Mouse (Mus musculus) E14TG2a.4 (cell line): ENCODE results near the gene Tnfsfm13.

Experiments
- H3K27me3 ChIP-seq: 2 replicates; pipeline ENCODE4 v1.6.1; 2014; ENCODE audit warnings: low read length, control low read depth; ENCODE audit not compliant: insufficient read depth
- H3K36me3 ChIP-seq: 2 replicates; pipeline ENCODE4 v1.6.1; 2014; ENCODE audit warnings: low read length, control low read depth; ENCODE audit not compliant: insufficient read depth
- H3K4me1 ChIP-seq: replicated peaks from 2 replicates; pipeline ENCODE4 v1.6.1; 2014; ENCODE audit warnings: low read depth, low read length, control low read depth
- H3K4me3 ChIP-seq: replicated peaks from 2 replicates; pipeline ENCODE4 v1.5.1; 2014; ENCODE audit warnings: mild to moderate bottlenecking, low read length
- H3K9me3 ChIP-seq: 2 replicates; pipeline ENCODE4 v1.6.1; 2014; ENCODE audit warnings: low read length, control low read depth
- CTCF ChIP-seq: conservative IDR thresholded peaks from 2 replicates; pipeline ENCODE4 v1.5.1; 2014; ENCODE audit warnings: low read length
- NANOG ChIP-seq: IDR thresholded peaks from 2 replicates; pipeline ENCODE4 v1.6.1; 2014; ENCODE audit warnings: borderline replicate concordance, low read length, mixed read lengths
- POU5F1 ChIP-seq: IDR thresholded peaks from 2 replicates; pipeline ENCODE4 v1.6.1; 2014; ENCODE audit warnings: low read length, borderline replicate concordance

Tnfsfm13 gene

GRCm38 (mm10) chr11:69681314-69682208, 14.3 kb downstream of the Tnfsfm13 start, which contains the start of gene Senp3:
Gene Senp3 (minus strand): TSS chr11:69682084.
- H3K36me3 ChIP-seq = peaks cover 56% of the 10 kb centered on the region
- H3K4me1 ChIP-seq = peaks cover 85% of the 10 kb centered on the region
- H3K9me3 ChIP-seq = no peaks in the 10 kb centered on the region
- H3K4me3 ChIP-seq = peak within 1 kb of the TSS; percentile 95
- H3K27me3 ChIP-seq = no peaks in the 10 kb centered on the region
- TF ChIP-seq POU5F1 = no peak
- no peak for TF ChIP-seq CTCF
- TF ChIP-seq NANOG = no peak

DNA sequence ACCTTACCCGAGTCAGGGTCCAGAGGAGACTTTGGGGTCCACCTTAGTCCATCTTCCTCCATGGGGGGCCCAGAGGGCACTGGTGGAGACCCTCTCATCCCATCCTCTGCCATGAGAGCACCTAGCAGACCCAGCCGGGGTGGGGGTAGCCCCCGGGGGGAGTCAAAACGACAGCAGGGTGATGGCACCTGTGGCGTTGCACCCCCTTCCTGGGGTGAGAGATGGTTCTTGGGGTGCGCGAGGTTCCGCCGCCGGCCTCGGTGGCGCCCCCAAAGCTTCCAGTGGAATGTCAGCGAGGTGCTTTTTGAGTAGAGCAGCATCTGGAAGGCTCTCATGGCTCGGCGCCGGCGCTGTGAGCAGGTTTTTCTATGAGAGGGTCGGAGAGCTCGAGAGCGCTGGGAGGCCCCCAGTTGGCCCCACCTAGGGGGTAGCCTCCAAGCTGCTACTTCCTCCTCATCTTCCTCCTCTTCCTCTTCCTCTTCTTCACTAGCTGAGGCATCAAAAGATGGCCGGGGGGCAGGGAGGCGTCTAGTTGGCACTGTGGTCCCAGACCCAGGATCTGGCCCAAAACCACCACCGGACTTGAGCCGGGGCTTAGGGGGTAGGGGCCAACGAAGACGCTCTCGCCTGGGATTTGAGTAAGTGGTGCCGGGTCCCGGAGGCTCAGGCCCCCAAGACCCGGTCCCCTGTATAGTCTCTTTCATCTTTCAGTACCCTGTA, 15.6 kb downstream of the Tnfsfm13 start:
- peaks cover 85% of the 10 kb centered on the region for H3K4me1 ChIP-seq
- no peaks in the 10 kb centered on the region for H3K27me3 ChIP-seq
- peaks cover 68% of the 10 kb centered on the region for H3K36me3 ChIP-seq
- no peak for TF ChIP-seq CTCF
- no peak for TF ChIP-seq NANOG
- no peak for TF ChIP-seq POU5F1
- peak overlapping the region; percentile 95 for H3K4me3 ChIP-seq
- no peaks in the 10 kb centered on the region for H3K9me3 ChIP-seq

DNA sequence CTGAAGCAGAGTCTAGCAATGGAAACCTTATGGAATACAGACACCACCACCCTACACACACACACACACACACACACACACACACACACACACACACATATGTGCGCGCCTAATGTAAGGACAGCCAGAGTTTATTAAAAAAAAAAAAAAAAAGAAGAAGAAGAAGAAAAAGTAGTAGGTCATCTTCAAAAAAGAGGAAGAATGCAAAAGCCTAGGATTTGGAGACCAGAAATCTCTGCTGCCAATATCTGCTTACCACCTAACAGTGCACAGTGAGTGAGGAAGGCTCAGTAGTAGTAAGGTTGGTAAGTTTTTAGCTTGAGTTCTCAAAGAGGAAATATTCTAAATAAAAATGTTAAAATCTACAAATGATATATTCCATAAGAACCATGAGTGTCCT, 16.8 kb downstream of the Tnfsfm13 start:
- Histone ChIP-seq H3K4me1 (peaks cover 85% of the 10 kb centered on the region), H3K36me3 (peaks cover 77% of the 10 kb centered on the region), H3K27me3 (no peaks in the 10 kb centered on the region), H3K4me3 (peak overlapping the region; percentile 95), H3K9me3 (no peaks in the 10 kb centered on the region)
- no peak for TF ChIP-seq NANOG
- TF ChIP-seq CTCF = no peak
- TF ChIP-seq POU5F1 = no peak

DNA sequence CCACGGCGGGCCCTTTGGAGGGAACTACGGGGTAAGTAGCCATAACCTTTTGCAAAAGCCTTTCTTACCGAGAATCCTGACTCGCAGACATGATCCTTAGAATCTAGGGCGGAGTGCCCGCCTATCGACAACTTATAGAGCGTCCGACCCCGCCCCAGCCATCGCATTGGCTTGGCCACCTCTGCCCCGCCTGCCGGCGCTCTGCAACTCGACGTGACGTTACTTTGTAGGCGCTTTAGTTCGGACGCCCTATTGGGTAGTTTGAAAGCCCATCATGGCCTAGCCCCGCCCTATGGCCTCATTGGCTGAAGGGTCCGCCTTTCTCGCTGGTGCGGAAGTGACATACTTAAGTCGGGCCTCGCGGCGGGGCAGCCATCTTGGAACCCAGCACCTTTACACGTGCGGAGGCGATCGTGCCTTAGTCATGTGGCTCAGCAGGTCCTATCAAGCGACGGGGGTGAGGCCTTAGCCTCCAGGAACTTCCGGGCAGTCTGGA, 23.6 kb downstream of the Tnfsfm13 start, which contains the start of gene Eif4a1:
Gene Eif4a1, minus strand, starts transcription at position 213 of the 496 bp plus-strand sequence.
- no peaks in the 10 kb centered on the region for H3K27me3 ChIP-seq
- peak within 1 kb of the TSS; percentile 99 for H3K4me3 ChIP-seq
- peaks cover 76% of the 10 kb centered on the region for H3K4me1 ChIP-seq
- no peaks in the 10 kb centered on the region for H3K9me3 ChIP-seq
- peaks cover 91% of the 10 kb centered on the region for H3K36me3 ChIP-seq
- TF ChIP-seq POU5F1 = no peak
- TF ChIP-seq CTCF = no peak
- TF ChIP-seq NANOG = no peak

GRCm38 (mm10) chr11:69671726-69672124, 24.2 kb downstream of the Tnfsfm13 start:
- TF ChIP-seq CTCF (no peak), NANOG (no peak), POU5F1 (no peak)

DNA sequence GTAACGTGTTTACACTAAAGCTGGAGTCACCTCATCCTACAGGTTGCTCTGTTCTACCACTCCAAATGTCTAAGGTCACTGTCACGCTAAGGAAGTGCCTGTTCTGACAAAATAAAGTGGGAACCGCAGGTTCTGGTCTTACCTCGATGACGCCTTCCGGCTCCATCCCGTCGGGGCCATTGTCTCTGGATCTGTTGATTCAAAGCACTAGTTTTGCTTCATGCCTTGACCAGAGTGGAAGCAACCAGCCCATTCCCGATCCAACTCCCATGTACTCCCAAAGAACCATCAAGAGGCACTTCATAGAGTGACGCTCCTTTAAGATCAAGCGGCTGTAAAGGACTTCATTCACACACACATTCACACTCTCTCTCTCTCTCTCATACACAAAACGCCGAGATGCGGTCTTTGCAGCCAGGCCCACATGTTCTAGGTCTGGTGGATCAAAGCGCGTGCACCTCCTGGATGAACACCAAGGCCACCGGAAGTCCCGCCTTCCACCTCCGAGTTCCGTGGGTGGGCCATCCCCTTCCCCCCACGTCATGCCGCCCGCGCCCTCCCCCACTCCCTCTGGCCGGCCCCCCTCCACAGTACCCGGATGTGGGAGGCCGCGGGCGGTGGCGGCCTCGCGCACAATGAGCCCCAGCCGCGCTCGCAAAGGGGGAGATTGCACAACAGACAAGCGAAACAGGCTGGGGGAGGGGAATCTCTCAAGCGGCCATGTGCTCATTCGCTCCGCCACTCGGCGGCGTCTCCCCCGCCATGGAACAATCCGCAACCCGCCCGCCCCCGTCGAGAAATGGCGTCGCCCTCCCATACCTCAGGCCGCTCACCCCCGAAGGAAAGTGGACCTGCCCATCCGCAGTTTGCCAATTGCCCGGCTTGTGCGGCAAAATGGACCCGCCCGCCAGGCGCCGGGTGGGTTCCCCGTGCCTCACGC, 24.8 kb downstream of the Tnfsfm13 start:
- Histone ChIP-seq H3K27me3 (no peaks in the 10 kb centered on the region), H3K9me3 (no peaks in the 10 kb centered on the region), H3K4me1 (peaks cover 69% of the 10 kb centered on the region), H3K36me3 (peaks cover 88% of the 10 kb centered on the region), H3K4me3 (peak overlapping the region; percentile 99)
- TF ChIP-seq POU5F1 (no peak), NANOG (no peak), CTCF (no peak)

More at GRCm38 (mm10) chr11:69671726-69672124, 24.2 kb downstream of the Tnfsfm13 start:
- Histone ChIP-seq H3K4me3 (peak overlapping the region; percentile 99), H3K36me3 (peaks cover 90% of the 10 kb centered on the region), H3K9me3 (no peaks in the 10 kb centered on the region), H3K27me3 (no peaks in the 10 kb centered on the region), H3K4me1 (peaks cover 71% of the 10 kb centered on the region)

DNA sequence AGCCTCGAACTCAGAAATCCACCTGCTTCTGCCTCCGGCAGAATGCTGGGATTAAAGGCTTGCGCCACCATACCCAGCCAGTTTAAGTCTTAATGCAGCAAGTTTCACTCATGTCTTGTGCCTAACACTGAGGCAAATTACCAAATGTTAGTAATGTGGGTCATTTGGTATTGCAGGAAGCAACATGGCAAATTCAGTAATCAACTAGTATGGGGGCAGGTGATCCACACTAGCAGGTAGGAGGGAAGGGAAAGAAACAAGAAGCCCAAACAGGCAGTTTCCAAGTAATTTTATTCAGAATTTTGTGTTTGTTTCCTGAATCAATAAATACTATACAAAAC, 29.3 kb downstream of the Tnfsfm13 start:
- Histone ChIP-seq H3K36me3 (peaks cover 74% of the 10 kb centered on the region), H3K27me3 (no peaks in the 10 kb centered on the region), H3K4me1 (peaks cover 67% of the 10 kb centered on the region), H3K4me3 (0 out of 2 replicates have a peak overlapping the region, but pooled peaks have one; percentile 20), H3K9me3 (no peaks in the 10 kb centered on the region)
- no peak for TF ChIP-seq CTCF
- TF ChIP-seq NANOG = no peak
- no peak for TF ChIP-seq POU5F1
